ENCODE assay signal across 11 mouse cellular contexts in genomic region chr15:82243311-82243710, GRCm38 (mm10). TPM values are rescaled to one million over a fixed set of nuclear protein-coding genes. Genes with fewer than 3 reads are reported as not detected.
DNase-seq lines count a peak whose midpoint lies in the region; ATAC-seq and TF ChIP-seq lines count a peak whose summit lies in the region.
"Had no signal": no experiment of that assay in that cellular context is flagged by ENCODE, and none has a peak within 500 bp of the region (broad histone marks: within the 10 kb centered on the region; RNA-seq: fewer than 3 reads in every experiment).

No protein-coding gene starts in this region.

- H3K9ac ChIP-seq in heart, postnatal 0 days (replicated peaks; ENCODE audit: low read depth, low read length), result no peak overlapping the region
- peak overlapping the region; percentile 55; the same call in 1 of the 2 replicates for H3K9ac ChIP-seq in hindbrain, embryonic 12.5 days
- H3K9ac ChIP-seq in midbrain, embryonic 11.5 days (ENCODE audit: low read length), result peak overlapping the region; percentile 72

- TF ChIP-seq CTCF in heart, postnatal 0 days (IDR thresholded peaks at IDR 0.05; ENCODE audit: low read depth), result no peak
- no peak for TF ChIP-seq CTCF in bone marrow, adult 2 months (IDR thresholded peaks at IDR 0.05; ENCODE audit: control insufficient read depth, insufficient read depth, low read length)

- no peak for ATAC-seq in heart, postnatal 0 days (ENCODE audit: insufficient read depth, low read depth)
- no peak for ATAC-seq in hindbrain, embryonic 12.5 days (ENCODE audit: low FRiP score)
- ATAC-seq in midbrain, embryonic 11.5 days (ENCODE audit: low FRiP score), result no peak

- no peak for DNase-seq in heart, postnatal 0 days (ENCODE audit: low spot score)
- no peak for DNase-seq in heart, postnatal 36 days
- no peak for DNase-seq in midbrain, embryonic 11.5 days (ENCODE audit: low spot score, missing footprints)
- DNase-seq in T-cell, adult 2 months (ENCODE audit: low spot score), result no peak
- no peak for DNase-seq in yolk sac, embryonic 10.5 days (ENCODE audit: low spot score)
- DNase-seq in left cerebral cortex, adult 18-20 months (ENCODE audit: low spot score in 2 of 2), result no peak
- DNase-seq: lung, postnatal 4 days; thymus, postnatal 4 days had no signal

- H3K4me2 ChIP-seq in heart, postnatal 0 days (ENCODE audit: low read depth, low read length), result peak overlapping the region; percentile 88
- peak overlapping the region; percentile 69 for H3K4me2 ChIP-seq in hindbrain, embryonic 12.5 days (replicated peaks)
- H3K4me2 ChIP-seq in midbrain, embryonic 11.5 days, result peak overlapping the region; percentile 49

- no peaks in the 10 kb centered on the region for H3K9me3 ChIP-seq in heart, postnatal 0 days (replicated peaks; ENCODE audit: control insufficient read depth, low read length)
- no peaks in the 10 kb centered on the region for H3K9me3 ChIP-seq in hindbrain, embryonic 12.5 days (replicated peaks)
- no peaks in the 10 kb centered on the region for H3K9me3 ChIP-seq in midbrain, embryonic 11.5 days (ENCODE audit: control insufficient read depth, low read length)

- no peak for TF ChIP-seq EP300 in heart, postnatal 0 days (IDR thresholded peaks at IDR 0.05; ENCODE audit: low read depth)

- no peak overlapping the region for H3K27ac ChIP-seq in heart, postnatal 0 days (ENCODE audit: low read depth)
- no peak overlapping the region for H3K27ac ChIP-seq in bone marrow, adult 2 months (ENCODE audit: control insufficient read depth, insufficient read depth, low read depth, low read length, poor library complexity)
- no peak overlapping the region for H3K27ac ChIP-seq in hindbrain, embryonic 12.5 days
- H3K27ac ChIP-seq in midbrain, embryonic 11.5 days (ENCODE audit: low read depth, low read length), result no peak overlapping the region

- 72% methylated on average over 3 of the region's 3 CpGs for WGBS in heart, postnatal 0 days
- WGBS in bone marrow, adult 2 months, result 64% methylated on average over 3 of the region's 3 CpGs
- WGBS in hindbrain, embryonic 12.5 days, result 82% methylated on average over 3 of the region's 3 CpGs
- 89% methylated on average over 3 of the region's 3 CpGs for WGBS in midbrain, embryonic 11.5 days

- intact Hi-C loops in heart, postnatal 36 days (cut with DNase I), result no loop called here

- TF ChIP-seq POLR2A in bone marrow, adult 2 months (IDR thresholded peaks at IDR 0.05; ENCODE audit: borderline replicate concordance, control insufficient read depth, low read depth, low read length), result no peak

- peak overlapping the region; percentile 62 for H3K4me3 ChIP-seq in heart, postnatal 0 days (ENCODE audit: low read depth, low read length)
- peak overlapping the region; percentile 87 for H3K4me3 ChIP-seq in bone marrow, adult 2 months (replicated peaks; ENCODE audit: control insufficient read depth, low read depth, low read length)
- peak overlapping the region; percentile 56 for H3K4me3 ChIP-seq in hindbrain, embryonic 12.5 days
- peak overlapping the region; percentile 69 for H3K4me3 ChIP-seq in midbrain, embryonic 11.5 days (ENCODE audit: low read depth, low read length)

- no peaks in the 10 kb centered on the region for H3K27me3 ChIP-seq in heart, postnatal 0 days (ENCODE audit: control insufficient read depth, insufficient read depth, low read length)
- H3K27me3 ChIP-seq in hindbrain, embryonic 12.5 days, result no peaks in the 10 kb centered on the region
- no peaks in the 10 kb centered on the region for H3K27me3 ChIP-seq in midbrain, embryonic 11.5 days (ENCODE audit: control insufficient read depth, insufficient read depth, low read length)
- H3K27me3 ChIP-seq: Patski had no signal

- peaks cover 6% of the 10 kb centered on the region; the same call in 1 of the 2 replicates for H3K4me1 ChIP-seq in heart, postnatal 0 days (ENCODE audit: control insufficient read depth, insufficient read depth)
- H3K4me1 ChIP-seq in bone marrow, adult 2 months (ENCODE audit: control insufficient read depth, insufficient read depth, low read length), result no peaks in the 10 kb centered on the region
- H3K4me1 ChIP-seq in hindbrain, embryonic 12.5 days, result peaks cover 6% of the 10 kb centered on the region
- H3K4me1 ChIP-seq in midbrain, embryonic 11.5 days (ENCODE audit: control insufficient read depth, insufficient read depth, low read length), result peaks cover 5% of the 10 kb centered on the region; the same call in 1 of the 2 replicates

- peaks cover 7% of the 10 kb centered on the region; the same call in 1 of the 2 replicates for H3K36me3 ChIP-seq in heart, postnatal 0 days (replicated peaks; ENCODE audit: control insufficient read depth, insufficient read depth, low read length)
- H3K36me3 ChIP-seq in hindbrain, embryonic 12.5 days, result no peaks in the 10 kb centered on the region
- H3K36me3 ChIP-seq in midbrain, embryonic 11.5 days (ENCODE audit: control insufficient read depth, insufficient read depth, low read length), result peaks cover under 1% of the 10 kb centered on the region; the same call in 1 of the 2 replicates

RNA-seq across cellular contexts. Expression of gene Cenpm, which starts 1.2 kb away (rescaled TPM):
- 16.7 and 25.7 TPM in 2 replicates for total RNA-seq in heart, postnatal 0 days (2014; rRNA removed; ENCODE audit: low replicate concordance)
- 22.5 and 25.6 TPM in 2 replicates for polyA plus RNA-seq in heart, postnatal 0 days (2015; fragmentation: Nextera tagmentation; extraction: Ambion mirVana)
- total RNA-seq in heart, postnatal 36 days (2021), result under 1 TPM; 0.42 to 0.51 TPM
- polyA plus RNA-seq in bone marrow, adult 2 months (2011; ENCODE audit: insufficient read depth, insufficient read length, low replicate concordance, missing spikeins), result 19.5 and 21.2 TPM in 2 replicates
- 51.1 and 51.4 TPM in 2 replicates for polyA plus RNA-seq in hindbrain, embryonic 12.5 days (2016; fragmentation: Nextera tagmentation; extraction: Ambion mirVana)
- polyA plus RNA-seq in midbrain, embryonic 11.5 days (2014; fragmentation: Nextera tagmentation; extraction: Ambion mirVana), result 79.2 and 89.1 TPM in 2 replicates
- 1 to 10 TPM; 4.0 to 4.4 TPM for total RNA-seq in left cerebral cortex, adult 18-20 months (2021)

RNA-seq across cellular contexts. Expression of gene 1500009C09Rik, which starts 8.9 kb away (rescaled TPM):
- total RNA-seq in heart, postnatal 0 days (2014; rRNA removed; ENCODE audit: low replicate concordance), result not detected in 2 replicates
- not detected in 2 replicates for polyA plus RNA-seq in heart, postnatal 0 days (2015; fragmentation: Nextera tagmentation; extraction: Ambion mirVana)
- not detected for total RNA-seq in heart, postnatal 36 days (2021)
- not detected in 2 replicates for polyA plus RNA-seq in bone marrow, adult 2 months (2011; ENCODE audit: insufficient read depth, insufficient read length, low replicate concordance, missing spikeins)
- 1.3 and 1.6 TPM in 2 replicates for polyA plus RNA-seq in hindbrain, embryonic 12.5 days (2016; fragmentation: Nextera tagmentation; extraction: Ambion mirVana)
- polyA plus RNA-seq in midbrain, embryonic 11.5 days (2014; fragmentation: Nextera tagmentation; extraction: Ambion mirVana), result 1.0 and 1.4 TPM in 2 replicates
- 100 to 1,000 TPM in 1 of 2 experiments, 10 to 100 TPM in 1; 93.7 to 101 TPM for total RNA-seq in left cerebral cortex, adult 18-20 months (2021)
- polyA plus RNA-seq: Patski had no signal

RNA-seq across cellular contexts. Expression of gene Tnfrsf13c, which starts 19.1 kb away (rescaled TPM):
- total RNA-seq in heart, postnatal 0 days (2014; rRNA removed; ENCODE audit: low replicate concordance), result 1.5 TPM in 1 of 2 replicates, not detected in the other
- polyA plus RNA-seq in heart, postnatal 0 days (2015; fragmentation: Nextera tagmentation; extraction: Ambion mirVana), result not detected in 2 replicates
- total RNA-seq in heart, postnatal 36 days (2021), result under 1 TPM; 0.28 to 0.30 TPM
- 12.1 and 24.9 TPM in 2 replicates for polyA plus RNA-seq in bone marrow, adult 2 months (2011; ENCODE audit: insufficient read depth, insufficient read length, low replicate concordance, missing spikeins)
- 0.18 and 0.34 TPM in 2 replicates for polyA plus RNA-seq in hindbrain, embryonic 12.5 days (2016; fragmentation: Nextera tagmentation; extraction: Ambion mirVana)
- 0.07 and 0.17 TPM in 2 replicates for polyA plus RNA-seq in midbrain, embryonic 11.5 days (2014; fragmentation: Nextera tagmentation; extraction: Ambion mirVana)
- total RNA-seq in left cerebral cortex, adult 18-20 months (2021), result under 1 TPM; 0.26 to 0.49 TPM

RNA-seq across cellular contexts. Expression of gene Shisa8, which starts 30.7 kb away (rescaled TPM):
- 0.19 and 7.5 TPM in 2 replicates for total RNA-seq in heart, postnatal 0 days (2014; rRNA removed; ENCODE audit: low replicate concordance)
- 0.07 and 0.23 TPM in 2 replicates for polyA plus RNA-seq in heart, postnatal 0 days (2015; fragmentation: Nextera tagmentation; extraction: Ambion mirVana)
- total RNA-seq in heart, postnatal 36 days (2021), result under 1 TPM; 0.14 to 0.19 TPM
- polyA plus RNA-seq in bone marrow, adult 2 months (2011; ENCODE audit: insufficient read depth, insufficient read length, low replicate concordance, missing spikeins), result 0.77 and 1.9 TPM in 2 replicates
- polyA plus RNA-seq in hindbrain, embryonic 12.5 days (2016; fragmentation: Nextera tagmentation; extraction: Ambion mirVana), result 1.6 and 1.7 TPM in 2 replicates
- 0.14 and 0.57 TPM in 2 replicates for polyA plus RNA-seq in midbrain, embryonic 11.5 days (2014; fragmentation: Nextera tagmentation; extraction: Ambion mirVana)
- 1 to 10 TPM; 2.6 to 3.0 TPM for total RNA-seq in left cerebral cortex, adult 18-20 months (2021)

RNA-seq across cellular contexts. Expression of gene Sept3, which starts 31.4 kb away (rescaled TPM):
- 1.4 and 4.4 TPM in 2 replicates for total RNA-seq in heart, postnatal 0 days (2014; rRNA removed; ENCODE audit: low replicate concordance)
- polyA plus RNA-seq in heart, postnatal 0 days (2015; fragmentation: Nextera tagmentation; extraction: Ambion mirVana), result 1.4 and 1.5 TPM in 2 replicates
- under 1 TPM; 0.35 to 0.36 TPM for total RNA-seq in heart, postnatal 36 days (2021)
- polyA plus RNA-seq in bone marrow, adult 2 months (2011; ENCODE audit: insufficient read depth, insufficient read length, low replicate concordance, missing spikeins), result 2.0 TPM in 1 of 2 replicates, not detected in the other
- polyA plus RNA-seq in hindbrain, embryonic 12.5 days (2016; fragmentation: Nextera tagmentation; extraction: Ambion mirVana), result 234 and 254 TPM in 2 replicates
- polyA plus RNA-seq in midbrain, embryonic 11.5 days (2014; fragmentation: Nextera tagmentation; extraction: Ambion mirVana), result 163 and 169 TPM in 2 replicates
- total RNA-seq in left cerebral cortex, adult 18-20 months (2021), result 100 to 1,000 TPM; 494 to 520 TPM
